Mouse (Mus musculus) liver, postnatal 0 days (tissue): ENCODE data around the gene Pax7. TPM values are rescaled to one million over a fixed set of nuclear protein-coding genes. Genes with fewer than 3 reads are reported as not detected.

ENCODE experiments used
- ATAC-seq: fragments of 200-750 bp; cut with Nextera tagmentation; 2 replicates; pipeline ENCODE4 v1.8.0; 2017; ENCODE audit warnings: mild to moderate bottlenecking, moderate library complexity
- DNase-seq: peaks from one replicate; pipeline ENCODE4 v3.0.0-alpha.2; 2016
- H3K27ac ChIP-seq: fragments of 300-500 bp; sonication (generic); 2 replicates; pipeline ENCODE4 v1.5.1; 2014; ENCODE audit warnings: antibody characterized with exemption, moderate library complexity, mild to moderate bottlenecking, low read depth
- H3K27me3 ChIP-seq: fragments of 300-500 bp; sonication (generic); 2 replicates; pipeline ENCODE4 v1.6.1; 2014; ENCODE audit warnings: low read length, control low read depth, mixed read lengths; ENCODE audit not compliant: insufficient read depth
- H3K36me3 ChIP-seq: fragments of 300-500 bp; sonication (generic); replicated peaks from 2 replicates; pipeline ENCODE4 v1.6.1; 2014; ENCODE audit warnings: mild to moderate bottlenecking, control low read depth, low read length, moderate library complexity, mixed read lengths; ENCODE audit not compliant: insufficient read depth
- H3K4me1 ChIP-seq: fragments of 300-500 bp; sonication (generic); 2 replicates; pipeline ENCODE4 v1.6.1; 2014; ENCODE audit warnings: antibody characterized with exemption, mild to moderate bottlenecking, control low read depth; ENCODE audit not compliant: insufficient read depth
- H3K4me2 ChIP-seq: fragments of 300-500 bp; sonication (generic); 2 replicates; pipeline ENCODE4 v1.6.1; 2014; ENCODE audit warnings: low read depth, mild to moderate bottlenecking, low read length, moderate library complexity, mixed read lengths
- H3K4me3 ChIP-seq: fragments of 300-500 bp; sonication (generic); 2 replicates; pipeline ENCODE4 v1.5.1; 2014; ENCODE audit warnings: low read depth, low read length
- H3K9ac ChIP-seq: fragments of 300-500 bp; sonication (generic); replicated peaks from 2 replicates; pipeline ENCODE4 v1.6.1; 2014; ENCODE audit warnings: mild to moderate bottlenecking, moderate library complexity
- H3K9me3 ChIP-seq: fragments of 300-500 bp; sonication (generic); 2 replicates; pipeline ENCODE4 v1.6.1; 2016; ENCODE audit warnings: mild to moderate bottlenecking, control low read depth, low read length, mixed read lengths
- CTCF ChIP-seq: sonication (generic); IDR thresholded peaks from 2 replicates; pipeline ENCODE4 v1.5.1; 2016; ENCODE audit warnings: antibody characterized with exemption, low read depth
- EP300 ChIP-seq: IDR thresholded peaks from 2 replicates; pipeline ENCODE4 v1.6.1; 2016; ENCODE audit warnings: antibody characterized with exemption, low read depth, mild to moderate bottlenecking
- WGBS: fragments of 180-500 bp; shearing (Covaris S2); extraction: QIAGEN DNeasy Blood & Tissue Kit; methylation state at CpG from one replicate; pipeline ENCODE4 v1.1.7; 2014; ENCODE audit not compliant: insufficient replicate concordance; 5-methylcytosine and 5-hydroxymethylcytosine counted together
- polyA plus RNA-seq: library from polyadenylated mRNA; unstranded; fragments of >200 nt; fragmentation: Nextera tagmentation; extraction: Ambion mirVana; gene quantifications from 2 replicates; pipeline ENCODE4 v1.2.1, GENCODE M21; 2015

Gene Pax7
- polyA plus RNA-seq, 1 experiment from 2014 or later: not detected

GRCm38 (mm10) chr4:139743626-139744025, 89.7 kb downstream of the Pax7 start:
- no peaks in the 10 kb centered on the region for H3K36me3 ChIP-seq
- H3K27ac ChIP-seq: 0 out of 2 replicates have a peak overlapping the region, but pooled peaks have one; percentile 16
- H3K9ac ChIP-seq: no peak overlapping the region
- no peak overlapping the region for H3K4me3 ChIP-seq
- no peak overlapping the region for H3K4me2 ChIP-seq
- H3K4me1 ChIP-seq: no peaks in the 10 kb centered on the region
- WGBS: 31% methylated on average over 3 of the region's 3 CpGs
- no peaks in the 10 kb centered on the region for H3K27me3 ChIP-seq
- peak; percentile 26 for DNase-seq
- TF ChIP-seq CTCF (no peak), EP300 (no peak)
- H3K9me3 ChIP-seq: no peaks in the 10 kb centered on the region
- peak; percentile 31 for ATAC-seq

GRCm38 (mm10) chr4:139737035-139737434, 96.3 kb downstream of the Pax7 start:
- Histone ChIP-seq H3K36me3 (no peaks in the 10 kb centered on the region), H3K27me3 (no peaks in the 10 kb centered on the region), H3K4me2 (no peak overlapping the region), H3K27ac (no peak overlapping the region), H3K9me3 (no peaks in the 10 kb centered on the region), H3K9ac (no peak overlapping the region), H3K4me1 (no peaks in the 10 kb centered on the region), H3K4me3 (no peak overlapping the region)
- ATAC-seq: no peak
- no peak for DNase-seq
- no peak for TF ChIP-seq EP300
- TF ChIP-seq CTCF: no peak
- WGBS: 83% methylated on average over 9 of the region's 9 CpGs

- no peak overlapping the region for H3K9ac ChIP-seq
- no peaks in the 10 kb centered on the region for H3K4me1 ChIP-seq
- H3K27me3 ChIP-seq: 0 out of 2 replicates have a peak, but pooled peaks cover 4% of the 10 kb centered on the region
- WGBS: 54% methylated on average over 2 of the region's 2 CpGs
- no peak overlapping the region for H3K27ac ChIP-seq
- H3K4me2 ChIP-seq: no peak overlapping the region
- no peaks in the 10 kb centered on the region for H3K36me3 ChIP-seq
- ATAC-seq (no peak), DNase-seq (no peak)
- H3K9me3 ChIP-seq: 0 out of 2 replicates have a peak, but pooled peaks cover 2% of the 10 kb centered on the region
- TF ChIP-seq EP300: no peak
- TF ChIP-seq CTCF: 0 out of 2 replicates have a peak, but pooled peaks have one; percentile 4
- no peak overlapping the region for H3K4me3 ChIP-seq
Observed at GRCm38 (mm10) chr4:139727101-139727500, 106.2 kb downstream of the Pax7 start.

- 67% methylated on average over 15 of the region's 15 CpGs for WGBS
- DNase-seq (no peak), ATAC-seq (no peak)
- Histone ChIP-seq H3K27ac (no peak overlapping the region), H3K4me3 (no peak overlapping the region), H3K4me2 (no peak overlapping the region), H3K9ac (no peak overlapping the region), H3K4me1 (no peaks in the 10 kb centered on the region), H3K27me3 (0 out of 2 replicates have a peak, but pooled peaks cover 4% of the 10 kb centered on the region), H3K36me3 (no peaks in the 10 kb centered on the region), H3K9me3 (0 out of 2 replicates have a peak, but pooled peaks cover 2% of the 10 kb centered on the region)
- TF ChIP-seq EP300 (no peak), CTCF (no peak)
Observed at GRCm38 (mm10) chr4:139725421-139725820, 107.9 kb downstream of the Pax7 start.

- no peak for ATAC-seq
- TF ChIP-seq EP300 (no peak), CTCF (no peak)
- no peaks in the 10 kb centered on the region for H3K4me1 ChIP-seq
Observed at GRCm38 (mm10) chr4:139724296-139724695, 109.0 kb downstream of the Pax7 start.

GRCm38 (mm10) chr4:139718978-139719377, 114.3 kb downstream of the Pax7 start:
- 63% methylated on average over 5 of the region's 5 CpGs for WGBS
- H3K27me3 ChIP-seq: no peaks in the 10 kb centered on the region
- H3K9me3 ChIP-seq: no peaks in the 10 kb centered on the region
- H3K36me3 ChIP-seq: no peaks in the 10 kb centered on the region
- ATAC-seq: no peak
- no peak overlapping the region for H3K4me3 ChIP-seq
- no peak overlapping the region for H3K4me2 ChIP-seq
- no peak for DNase-seq
- no peak for TF ChIP-seq EP300
- no peak for TF ChIP-seq CTCF
- H3K9ac ChIP-seq: no peak overlapping the region
- no peak overlapping the region for H3K27ac ChIP-seq
- no peaks in the 10 kb centered on the region for H3K4me1 ChIP-seq

More at GRCm38 (mm10) chr4:139724296-139724695, 109.0 kb downstream of the Pax7 start:
- Histone ChIP-seq H3K27ac (no peak overlapping the region), H3K9ac (no peak overlapping the region), H3K4me2 (no peak overlapping the region), H3K27me3 (0 out of 2 replicates have a peak, but pooled peaks cover 4% of the 10 kb centered on the region), H3K36me3 (no peaks in the 10 kb centered on the region), H3K4me3 (no peak overlapping the region), H3K9me3 (0 out of 2 replicates have a peak, but pooled peaks cover 2% of the 10 kb centered on the region)
- WGBS: 43% methylated on average over 4 of the region's 4 CpGs
- no peak for DNase-seq
